Mouse (Mus musculus) thymus, adult 2 months (tissue): ENCODE results near the gene Hspb1.

Source experiments
- CTCF ChIP-seq: fragments of 200-500 bp; IDR thresholded peaks from 2 replicates; pipeline ENCODE4 v1.5.1; 2012; ENCODE audit warnings: mild to moderate bottlenecking, control low read depth, low read length, moderate library complexity, borderline replicate concordance; ENCODE audit not compliant: control insufficient read depth, poor library complexity, insufficient read depth; ENCODE audit errors: extremely low read depth
- POLR2A ChIP-seq: fragments of 200-500 bp; IDR thresholded peaks from 2 replicates; pipeline ENCODE4 v1.6.1; 2012; ENCODE audit warnings: mild to moderate bottlenecking, low read length, control low read depth, moderate library complexity; ENCODE audit not compliant: control insufficient read depth, poor library complexity, insufficient read depth; ENCODE audit errors: extremely low read depth

DNA sequence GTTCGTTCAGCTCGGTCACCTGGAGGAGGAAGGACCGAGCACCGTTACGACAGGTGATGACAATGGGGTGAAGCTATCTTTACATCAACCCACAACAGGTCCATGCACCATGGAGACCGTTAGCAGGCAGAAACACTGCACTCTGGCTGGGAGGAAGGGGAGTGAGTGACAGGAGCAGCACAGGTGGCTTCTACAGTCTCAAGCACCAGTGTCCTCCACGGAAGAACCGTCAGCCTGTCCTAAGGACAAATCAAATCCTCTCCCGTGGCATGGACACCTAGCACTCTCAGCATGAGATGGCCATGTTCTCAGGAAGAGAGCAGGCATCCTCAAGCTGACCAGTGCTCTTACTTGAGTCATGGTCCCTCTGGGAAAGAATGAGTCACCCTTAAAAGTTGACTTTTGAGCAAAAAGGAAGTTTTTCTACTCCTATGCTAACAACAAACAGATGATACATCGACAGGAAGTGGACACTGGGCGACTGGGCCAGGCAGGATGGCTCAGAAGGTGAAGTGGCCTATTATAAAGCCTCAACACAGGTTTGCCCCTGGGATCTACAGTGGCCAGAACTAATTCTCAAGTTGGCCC is 24.0 kb downstream of the Hspb1 start:
- TF ChIP-seq POLR2A (no peak), CTCF (no peak)
